Mouse (Mus musculus) CD4-positive naive resting alpha-beta T cell, adult 76 days (primary cell): Measurements from ENCODE around the gene Akap9. TPM values are rescaled to one million over a fixed set of nuclear protein-coding genes. Genes with fewer than 3 reads are reported as not detected.

Experiments used
- total RNA-seq: library from RNA; stranded (reverse); gene quantifications from one replicate; pipeline ENCODE4 v1.2.4, GENCODE M21; 2023

Akap9 gene
- total RNA-seq, result 125 TPM

DNA sequence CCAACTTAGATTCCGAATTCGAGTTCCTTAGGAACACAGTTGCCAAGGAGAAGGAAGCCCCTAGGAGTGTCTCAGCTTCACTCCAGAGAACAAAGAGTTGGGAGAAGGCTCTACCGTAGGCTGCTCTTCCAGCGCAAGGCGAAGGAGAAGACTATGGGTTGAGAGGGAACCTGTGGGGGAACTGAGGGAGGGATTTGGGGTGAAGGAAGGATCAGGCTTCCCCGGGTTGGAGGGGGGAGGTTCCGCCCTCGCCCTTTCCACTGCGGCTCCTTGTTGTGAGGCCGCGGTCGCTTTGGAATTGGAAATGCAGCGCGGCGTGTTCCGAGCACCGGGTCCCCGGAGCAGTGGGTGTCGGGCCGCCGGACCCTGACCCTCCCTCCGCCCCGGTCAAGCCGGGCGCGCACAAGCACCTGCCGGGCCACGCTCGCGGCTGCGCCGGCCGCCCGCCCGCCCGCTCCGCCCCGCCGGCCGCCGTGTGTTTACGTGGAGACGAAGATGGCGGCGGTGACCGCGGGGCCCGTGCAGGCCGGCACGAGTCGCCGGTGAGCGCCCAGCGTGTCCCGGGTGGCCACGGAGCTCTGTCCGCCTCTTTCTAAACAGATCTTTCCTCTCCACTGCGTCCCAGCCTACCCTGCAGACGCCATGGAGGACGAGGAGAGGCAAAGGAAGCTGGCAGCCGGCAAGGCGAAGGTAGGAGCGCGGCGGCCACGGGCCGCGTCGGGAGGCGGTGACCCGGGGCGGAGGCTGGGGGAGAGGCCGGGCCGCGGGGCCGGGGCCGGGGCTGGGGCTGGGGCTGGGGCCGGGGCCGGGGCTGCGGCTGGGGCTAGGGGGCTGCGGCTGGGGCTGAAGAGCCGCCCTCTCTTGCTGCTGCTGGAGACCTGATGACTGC is at the start of gene Akap9:
Gene Akap9, plus strand, starts transcription at position 254 of the 889 bp plus-strand sequence.

DNA sequence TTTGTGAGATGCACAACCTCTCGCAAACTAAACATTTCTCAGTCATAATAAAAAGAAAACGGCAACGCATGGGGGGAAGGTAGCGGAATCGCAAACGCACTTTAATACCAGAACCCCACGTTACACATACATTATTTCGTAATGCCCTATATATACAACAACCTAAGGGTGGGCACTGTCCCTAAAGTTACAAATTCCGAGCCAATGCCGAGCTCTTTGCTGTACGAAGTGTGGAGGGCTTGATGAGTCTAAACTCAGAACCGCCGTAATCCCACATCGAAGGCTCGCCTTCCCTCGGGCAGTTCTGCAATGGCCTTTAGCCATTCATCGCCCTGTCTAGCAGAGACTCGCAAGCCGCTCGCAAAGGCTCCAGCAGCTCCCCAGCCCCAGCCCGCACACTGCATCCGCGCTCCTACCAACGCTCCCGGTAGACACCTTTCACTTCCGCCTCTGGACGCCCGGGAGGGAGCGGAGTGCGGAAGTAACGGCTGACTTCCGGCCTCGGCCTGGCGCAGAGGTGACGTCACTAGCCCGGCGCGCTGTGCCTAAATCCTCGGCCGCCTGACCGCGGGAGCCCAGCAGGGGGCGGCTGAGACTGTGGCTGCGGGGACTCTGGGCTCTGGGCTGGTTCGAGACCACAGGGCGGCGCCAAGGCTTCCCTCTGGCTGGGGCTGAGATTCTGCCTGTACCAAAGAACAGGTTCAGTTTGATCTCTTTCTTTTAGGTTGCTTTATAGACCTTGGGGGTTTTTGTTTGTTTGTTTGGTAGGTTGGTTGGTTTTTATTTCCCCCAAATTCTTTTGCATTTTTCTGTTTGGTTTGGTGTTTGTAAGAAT is 34.2 kb upstream of the Akap9 start, which contains the start of gene Mterf1a:
Gene Mterf1a, minus strand, starts transcription at position 475 of the 835 bp plus-strand sequence.

GRCm38 (mm10) chr5:4104341-4105040 is 176.6 kb downstream of the Akap9 start, which contains the start of gene Cyp51:
Gene Cyp51, minus strand, starts transcription at chr5:4104746.

Other genes with a start within 250 kb of the Akap9 start
- 90.4 TPM for gene Ankib1, start 125.1 kb upstream of the Akap9 start, total RNA-seq
- 94.8 TPM for gene Krit1, start 124.9 kb upstream of the Akap9 start, total RNA-seq
- not detected for gene Lrrd1, start 82.9 kb upstream of the Akap9 start, total RNA-seq
- 5.5 TPM for gene Mterf1a, start 34.1 kb upstream of the Akap9 start, total RNA-seq
- gene Cyp51, start 176.7 kb downstream of the Akap9 start, total RNA-seq, result 43.9 TPM